Mouse (Mus musculus) right cerebral cortex, postnatal 4 days (tissue): Measurements from ENCODE around the gene Gorab.

ENCODE experiments used
- DNase-seq: peaks from one replicate; pipeline ENCODE4 v3.0.0-alpha.2; 2022

Gorab gene

GRCm38 (mm10) chr1:163355626-163356156 is 47.8 kb downstream of the Gorab start:
- DNase-seq = no peak

GRCm38 (mm10) chr1:163350988-163351387 is 52.5 kb downstream of the Gorab start:
- no peak for DNase-seq

- no peak for DNase-seq
These were observed 57.9 kb downstream of the Gorab start for GRCm38 (mm10) chr1:163345541-163345940.

- no peak for DNase-seq
These were observed 58.5 kb downstream of the Gorab start for GRCm38 (mm10) chr1:163344931-163345330.

- no peak for DNase-seq
These were observed 64.3 kb downstream of the Gorab start for GRCm38 (mm10) chr1:163339219-163339561.

- peak; percentile 34 for DNase-seq
These were observed 64.8 kb downstream of the Gorab start for GRCm38 (mm10) chr1:163338525-163339218.

GRCm38 (mm10) chr1:163337821-163338220 is 65.6 kb downstream of the Gorab start:
- DNase-seq = peak; percentile 50
